Mouse (Mus musculus) liver, adult 2 months (tissue): ENCODE measurements at regions not wholly inside any gene's neighbourhood (a gene's known extent, or its start where the extent isn't known, plus 50 kb on each side); places are given as distances from the start of the nearest gene placed in this dataset.

ENCODE experiments used
- CTCF ChIP-seq: fragments of 200-500 bp; IDR thresholded peaks from 2 replicates; pipeline ENCODE4 v1.5.1; 2011; ENCODE audit warnings: low read depth, low read length, control low read depth
- POLR2A ChIP-seq: fragments of 200-500 bp; IDR thresholded peaks from 2 replicates; pipeline ENCODE4 v1.6.1; 2011; ENCODE audit warnings: low read length, control low read depth; ENCODE audit not compliant: insufficient read depth; ENCODE audit errors: extremely low read depth

GRCm38 (mm10) chr5:42464814-42465213 lies 397.1 kb downstream of the Gm16223 start:
- TF ChIP-seq CTCF (no peak), POLR2A (no peak)
